Mouse (Mus musculus) myocyte (in vitro differentiated cells): ENCODE data around the gene Srsf10. TPM values are rescaled to one million over a fixed set of nuclear protein-coding genes. Genes with fewer than 3 reads are reported as not detected.

Experiments
- H3K27me3 ChIP-seq: one replicate; pipeline ENCODE4 v1.6.1; 2011; ENCODE audit not compliant: control insufficient read depth, insufficient read depth, insufficient read length
- H3K36me3 ChIP-seq: one replicate; pipeline ENCODE4 v1.6.1; 2011; ENCODE audit not compliant: control insufficient read depth, insufficient read depth
- H3K4me2 ChIP-seq: one replicate; pipeline ENCODE4 v1.6.1; 2011; ENCODE audit warnings: low read depth, control low read depth
- H3K4me3 ChIP-seq: one replicate; pipeline ENCODE4 v1.5.1; 2011; ENCODE audit warnings: mild to moderate bottlenecking, control low read depth, moderate library complexity
- H3K79me2 ChIP-seq: one replicate; pipeline ENCODE4 v1.6.1; 2011; ENCODE audit not compliant: control insufficient read depth, insufficient read depth
- H3ac ChIP-seq: one replicate; pipeline ENCODE4 v1.6.1; 2011; ENCODE audit not compliant: control insufficient read depth, insufficient read length
- CEBPB ChIP-seq: IDR thresholded peaks from 2 replicates; pipeline ENCODE4 v1.6.1; 2011; ENCODE audit warnings: mild to moderate bottlenecking, moderate library complexity; ENCODE audit not compliant: poor library complexity, insufficient read depth, severe bottlenecking
- E2F4 ChIP-seq: IDR thresholded peaks from one replicate; pipeline ENCODE4 v1.6.1; 2011; ENCODE audit warnings: mild to moderate bottlenecking, control low read depth, moderate library complexity; ENCODE audit not compliant: insufficient read depth
- MAX ChIP-seq: IDR thresholded peaks from one replicate; pipeline ENCODE4 v1.6.1; 2011; ENCODE audit warnings: low read depth, mild to moderate bottlenecking, control low read depth
- MYOD1 ChIP-seq, 3 experiments: IDR thresholded peaks; one replicate each; pipeline ENCODE4 v1.6.1; 2011; ENCODE audit warnings: control low read depth in 2 of 3, low read depth in 2 of 3, mild to moderate bottlenecking in 2 of 3, moderate library complexity in 1 of 3; ENCODE audit not compliant: insufficient read length in 2 of 3, control insufficient read depth in 1 of 3
- MYOG ChIP-seq, 3 experiments: IDR thresholded peaks; one replicate each; pipeline ENCODE4 v1.6.1; 2011; ENCODE audit warnings: control low read depth in 2 of 3, low read depth in 2 of 3, mild to moderate bottlenecking in 2 of 3; ENCODE audit not compliant: insufficient read length in 2 of 3, control insufficient read depth in 1 of 3, insufficient read depth in 1 of 3
- POLR2A ChIP-seq: IDR thresholded peaks from one replicate; pipeline ENCODE4 v1.6.1; 2011; ENCODE audit warnings: low read depth, mild to moderate bottlenecking, control low read depth, moderate library complexity; ENCODE audit not compliant: insufficient read length
- POLR2AphosphoS2 ChIP-seq: IDR thresholded peaks from one replicate; pipeline ENCODE4 v1.6.1; 2011; ENCODE audit warnings: low read depth, control low read depth; ENCODE audit not compliant: insufficient read length
- REST ChIP-seq: IDR thresholded peaks from one replicate; pipeline ENCODE4 v1.6.1; 2011; ENCODE audit warnings: mild to moderate bottlenecking, control low read depth, moderate library complexity; ENCODE audit not compliant: insufficient read depth, insufficient read length
- SRF ChIP-seq: IDR thresholded peaks from one replicate; pipeline ENCODE4 v1.6.1; 2011; ENCODE audit warnings: low read depth; ENCODE audit not compliant: control insufficient read depth, insufficient read length
- TCF12 ChIP-seq: IDR thresholded peaks from one replicate; pipeline ENCODE4 v1.6.1; 2011; ENCODE audit warnings: mild to moderate bottlenecking, control low read depth; ENCODE audit not compliant: poor library complexity, insufficient read depth, severe bottlenecking
- TCF3 ChIP-seq: IDR thresholded peaks from one replicate; pipeline ENCODE4 v1.6.1; 2011; ENCODE audit warnings: low read depth, control low read depth; ENCODE audit not compliant: insufficient read length
- USF1 ChIP-seq: IDR thresholded peaks from one replicate; pipeline ENCODE4 v1.6.1; 2011; ENCODE audit warnings: low read depth, mild to moderate bottlenecking, control low read depth, moderate library complexity
- polyA plus RNA-seq: library from polyadenylated mRNA; unstranded; fragments of >200 nt; fragmentation: generic; extraction: Trizol; gene quantifications from one replicate; pipeline ENCODE4 v1.2.1, GENCODE M21; 2012; ENCODE audit warnings: missing spikeins

Srsf10 gene
- polyA plus RNA-seq, 1 experiment, result 22.3 TPM

DNA sequence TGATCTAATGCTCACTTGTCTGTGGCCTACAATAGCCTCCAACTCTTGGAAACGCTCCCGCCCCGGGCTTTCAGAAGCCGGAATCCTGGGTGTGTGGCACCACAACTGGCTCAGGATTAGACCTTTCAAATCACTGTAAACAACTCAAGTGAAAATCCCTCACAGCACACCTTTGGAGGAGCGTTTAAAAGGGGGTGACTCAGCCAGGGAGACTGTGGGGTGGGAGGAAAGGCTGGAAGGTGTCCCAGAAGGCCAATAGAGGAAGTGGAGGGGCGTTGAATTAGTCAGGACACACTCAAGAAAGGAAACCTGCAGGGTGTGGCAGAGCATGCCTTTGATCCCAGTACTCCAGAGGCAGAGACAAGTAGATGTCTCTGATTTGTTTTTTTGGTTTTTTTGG lies 11.1 kb upstream of the Srsf10 start:
- no peak overlapping the region for H3K4me3 ChIP-seq
- H3K27me3 ChIP-seq, result no peaks in the 10 kb centered on the region
- no peak overlapping the region for H3K4me2 ChIP-seq
- H3K36me3 ChIP-seq, result no peaks in the 10 kb centered on the region
- H3ac ChIP-seq, result no peak overlapping the region
- TF ChIP-seq MYOD1 (IDR thresholded peaks at IDR 0.05; ENCODE audit: control insufficient read depth in 1 of 3, insufficient read length in 2 of 3, low read depth in 2 of 3), result no peak
- TF ChIP-seq POLR2A, result no peak
- TF ChIP-seq POLR2AphosphoS2, result no peak
- TF ChIP-seq E2F4, result no peak
- no peak for TF ChIP-seq USF1
- no peak for TF ChIP-seq MYOG (IDR thresholded peaks at IDR 0.05; ENCODE audit: control insufficient read depth in 1 of 3, insufficient read depth in 1 of 3, insufficient read length in 2 of 3, low read depth in 2 of 3)
- TF ChIP-seq TCF3, result no peak
- no peak for TF ChIP-seq MAX
- TF ChIP-seq TCF12, result no peak
- TF ChIP-seq CEBPB, result no peak
- no peaks in the 10 kb centered on the region for H3K79me2 ChIP-seq

DNA sequence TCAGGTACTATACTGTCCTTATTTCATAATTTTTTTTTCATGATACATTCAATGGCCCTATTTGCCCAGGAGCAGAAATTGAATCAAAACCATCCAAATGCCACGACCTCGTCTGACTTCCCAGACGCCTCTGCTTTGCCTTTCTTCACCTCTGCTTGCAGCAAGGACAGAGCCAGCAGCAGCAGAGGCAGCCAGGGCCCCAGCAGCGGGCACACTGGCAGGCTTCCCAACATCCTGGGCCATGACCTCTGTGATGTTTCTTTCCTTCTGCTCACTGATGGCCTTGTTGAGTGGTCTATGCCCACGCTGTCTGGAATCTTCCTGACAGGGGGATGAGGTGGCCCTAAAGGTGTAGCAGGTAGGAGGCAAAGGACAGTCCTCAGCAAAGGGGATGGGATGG lies 8.0 kb upstream of the Srsf10 start:
- Histone ChIP-seq H3ac (no peak overlapping the region), H3K36me3 (no peaks in the 10 kb centered on the region), H3K79me2 (no peaks in the 10 kb centered on the region), H3K27me3 (no peaks in the 10 kb centered on the region), H3K4me2 (no peak overlapping the region), H3K4me3 (no peak overlapping the region)
- TF ChIP-seq POLR2AphosphoS2, result no peak

DNA sequence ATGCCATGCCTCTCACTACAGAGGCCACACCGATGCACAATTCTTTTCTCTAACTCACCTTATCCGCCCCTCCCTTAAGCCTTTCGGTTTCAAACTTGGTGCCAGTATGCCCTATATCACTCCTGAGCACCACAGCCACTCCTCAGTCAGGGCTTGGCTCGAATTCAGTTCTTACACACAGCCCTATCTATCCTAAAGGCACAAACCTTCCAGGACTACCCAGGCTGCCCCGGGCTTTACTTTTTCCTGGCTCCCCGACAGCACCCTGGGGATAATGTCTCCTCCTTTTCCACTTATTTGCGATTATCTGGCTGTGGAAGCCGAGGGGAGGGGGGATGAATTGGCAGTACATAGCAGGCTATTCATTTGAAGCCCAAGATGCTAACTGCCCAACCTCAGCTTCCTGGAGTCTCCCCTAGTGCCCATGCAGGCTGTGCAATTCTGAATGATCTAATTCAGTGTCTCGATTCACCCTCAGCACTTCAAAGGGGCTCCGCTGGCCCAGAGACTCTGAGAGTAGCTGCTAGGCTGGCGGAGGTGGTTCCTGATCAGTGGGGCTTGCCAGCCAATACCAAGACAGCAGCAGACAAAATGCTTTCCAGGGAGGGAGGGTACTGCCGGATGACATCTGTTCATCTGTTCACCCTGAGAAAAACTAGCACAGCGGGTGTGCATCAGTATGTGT lies 5.0 kb upstream of the Srsf10 start:
- H3K79me2 ChIP-seq, result no peaks in the 10 kb centered on the region
- no peak overlapping the region for H3K4me2 ChIP-seq
- H3K27me3 ChIP-seq, result no peaks in the 10 kb centered on the region
- TF ChIP-seq POLR2A (no peak), POLR2AphosphoS2 (no peak), TCF3 (no peak)
- no peak overlapping the region for H3K4me3 ChIP-seq
- no peak overlapping the region for H3ac ChIP-seq
- H3K36me3 ChIP-seq, result no peaks in the 10 kb centered on the region

DNA sequence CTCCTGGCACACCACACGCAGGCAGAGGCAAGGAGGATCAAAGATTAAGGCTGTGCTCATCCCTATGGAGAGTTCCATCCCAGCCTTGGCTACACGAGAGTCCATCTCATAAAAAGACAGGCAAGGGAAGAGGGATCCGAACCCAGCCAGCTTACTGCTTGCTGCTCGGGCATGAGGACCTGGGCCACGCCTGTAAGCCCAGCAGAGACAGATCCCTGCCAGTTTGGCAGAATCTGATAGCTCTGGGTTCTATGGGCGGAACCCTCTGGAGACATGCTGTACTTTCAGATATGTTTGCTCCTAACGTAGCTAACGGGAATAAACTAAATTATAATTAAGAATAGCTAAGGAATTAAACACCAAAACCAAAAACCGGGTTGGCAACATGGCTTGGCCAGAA lies 3.6 kb upstream of the Srsf10 start:
- TF ChIP-seq REST, result no peak
- TF ChIP-seq POLR2A, result no peak
- TF ChIP-seq TCF3, result no peak
- no peak for TF ChIP-seq POLR2AphosphoS2
- no peak for TF ChIP-seq MYOG (IDR thresholded peaks at IDR 0.05; ENCODE audit: control insufficient read depth in 1 of 3, insufficient read depth in 1 of 3, insufficient read length in 2 of 3, low read depth in 2 of 3)
- TF ChIP-seq SRF, result no peak
- TF ChIP-seq CEBPB, result no peak
- TF ChIP-seq MYOD1 (IDR thresholded peaks at IDR 0.05; ENCODE audit: control insufficient read depth in 1 of 3, insufficient read length in 2 of 3, low read depth in 2 of 3), result no peak
- no peak for TF ChIP-seq USF1
- TF ChIP-seq E2F4, result no peak
- no peak for TF ChIP-seq MAX
- TF ChIP-seq TCF12, result no peak
- no peaks in the 10 kb centered on the region for H3K27me3 ChIP-seq
- no peak overlapping the region for H3ac ChIP-seq
- no peaks in the 10 kb centered on the region for H3K36me3 ChIP-seq
- H3K4me2 ChIP-seq, result no peak overlapping the region
- H3K4me3 ChIP-seq, result no peak overlapping the region
- peaks cover 5% of the 10 kb centered on the region for H3K79me2 ChIP-seq

DNA sequence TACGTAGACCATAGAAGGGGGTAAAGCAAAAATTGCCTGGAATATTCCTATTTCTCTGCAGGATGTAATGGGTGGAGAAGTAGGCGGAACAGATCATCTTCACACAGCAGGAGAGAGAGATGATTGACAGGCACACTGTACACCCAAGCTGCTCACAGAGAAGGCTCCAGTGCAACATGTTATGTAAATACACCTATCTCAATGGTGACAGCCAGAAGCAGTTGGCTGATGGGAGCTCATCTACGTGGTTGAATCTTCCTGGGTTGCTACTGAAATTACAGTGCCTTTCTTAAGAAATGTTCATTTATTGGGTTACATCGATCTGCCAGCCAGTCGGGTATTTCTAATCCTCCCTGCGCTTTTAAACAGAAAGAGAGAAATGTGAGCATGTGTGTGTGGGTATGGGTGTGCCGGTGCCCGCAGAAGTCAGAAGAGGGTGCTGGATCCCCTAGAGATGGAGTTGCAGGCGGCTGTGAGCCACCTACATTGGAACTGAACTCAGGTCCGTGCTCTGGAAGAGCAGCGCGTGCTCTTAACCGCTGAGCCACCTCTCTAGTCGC lies 1.5 kb upstream of the Srsf10 start:
- H3K4me3 ChIP-seq, result no peak overlapping the region
- no peaks in the 10 kb centered on the region for H3K27me3 ChIP-seq
- no peaks in the 10 kb centered on the region for H3K36me3 ChIP-seq
- peaks cover 26% of the 10 kb centered on the region for H3K79me2 ChIP-seq
- H3K4me2 ChIP-seq, result no peak overlapping the region
- TF ChIP-seq MAX (no peak), POLR2A (no peak)
- no peak overlapping the region for H3ac ChIP-seq

DNA sequence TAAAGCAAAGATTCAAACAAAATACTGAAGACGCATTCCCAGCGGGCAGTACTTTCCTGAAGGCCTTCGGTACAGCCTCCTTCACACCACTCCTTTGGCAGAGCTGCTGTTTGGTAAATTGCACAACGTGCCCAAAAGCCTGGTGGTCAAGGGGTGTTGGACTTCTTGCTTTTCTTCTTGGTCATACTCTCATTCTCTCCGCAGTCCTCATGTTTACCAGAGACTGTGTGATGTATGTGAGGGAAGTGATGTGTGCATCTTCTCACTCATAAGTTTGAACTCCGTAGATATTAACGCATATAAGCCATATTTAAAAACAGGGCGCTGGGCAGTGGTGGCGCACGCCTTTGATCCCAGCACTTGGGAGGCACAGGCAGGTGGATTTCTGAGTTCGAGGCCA lies 917 bp upstream of the Srsf10 start:
- H3K36me3 ChIP-seq, result no peaks in the 10 kb centered on the region
- H3K79me2 ChIP-seq, result peaks cover 32% of the 10 kb centered on the region
- H3ac ChIP-seq, result no peak overlapping the region
- H3K27me3 ChIP-seq, result no peaks in the 10 kb centered on the region
- TF ChIP-seq TCF3, result no peak
- no peak for TF ChIP-seq POLR2A
- TF ChIP-seq REST, result no peak
- no peak for TF ChIP-seq MAX
- peak overlapping the region; percentile 86 for H3K4me2 ChIP-seq
- peak overlapping the region; percentile 82 for H3K4me3 ChIP-seq
